Mouse (Mus musculus) gastrocnemius, postnatal 14 days (tissue): ENCODE results near the gene Lipf. TPM values are rescaled to one million over a fixed set of nuclear protein-coding genes. Genes with fewer than 3 reads are reported as not detected.

ENCODE experiments used
- DNase-seq: peaks from one replicate; pipeline ENCODE4 v3.0.0; 2021; ENCODE audit warnings: mixed read lengths
- intact Hi-C: fragments of 180-260 bp; cut with DNase I; formaldehyde crosslinking; loops from one replicate; pipeline ENCODE4 v1.15.1; 2025; ENCODE audit warnings: low total_unique reads
- long read RNA-seq, 2 experiments: library from polyadenylated mRNA; stranded (forward); transcript quantifications; one replicate each; pipeline ENCODE4 v2.0.0; 2021
- total RNA-seq, 2 experiments: library from RNA; stranded (reverse); gene quantifications; 2 replicates each; pipeline ENCODE4 v1.2.3; 2021

The Lipf gene
- total RNA-seq: not detected
- long read RNA-seq, experiment 1: 0 reads
- long read RNA-seq, experiment 2: 0 reads

- DNase-seq: no peak
- intact Hi-C loops: no loop called here
Measured at GRCm38 (mm10) chr19:33960887-33961286, at the start of gene Lipf. TSS of gene Lipf (plus strand) at chr19:33961187.

- intact Hi-C loops: no loop called here
- no peak for DNase-seq
Measured at GRCm38 (mm10) chr19:33924099-33924498, 36.9 kb upstream of the Lipf start.

- no peak for DNase-seq
- intact Hi-C loops: no loop called here
Measured at GRCm38 (mm10) chr19:33979007-33979406, 18.0 kb downstream of the Lipf start.

- intact Hi-C loops: no loop called here
- no peak for DNase-seq
Measured at GRCm38 (mm10) chr19:33983043-33983442, 22.1 kb downstream of the Lipf start.

GRCm38 (mm10) chr19:34008002-34008401 is 47.0 kb downstream of the Lipf start, which contains the start of gene Lipk:
TSS of gene Lipk (plus strand) at chr19:34008290.
- DNase-seq: no peak
- intact Hi-C loops: no loop called here

- intact Hi-C loops: loop anchor here (5.0 kb wide), 1 partner anchor 644 kb away; no protein-coding TSS in a partner anchor
- DNase-seq: no peak
Measured at GRCm38 (mm10) chr19:34021440-34022172, 60.6 kb downstream of the Lipf start.

- no peak for DNase-seq
- intact Hi-C loops: loop anchor here (5.0 kb wide), 1 partner anchor 645 kb away; no protein-coding TSS in a partner anchor
Measured at GRCm38 (mm10) chr19:34022759-34023158, 61.8 kb downstream of the Lipf start.

Other genes with a start within 250 kb of the Lipf start
- gene Lipo2, start 209.8 kb upstream of the Lipf start, total RNA-seq: under 1 TPM in 1 of 2 experiments, not detected in 1; 0.11 TPM
- 1 to 10 TPM; 3.6 to 3.8 TPM for gene Lipo3, start 199.2 kb upstream of the Lipf start, total RNA-seq
- gene Lipo1, start 173.7 kb upstream of the Lipf start, total RNA-seq: not detected
- gene Lipk, start 47.1 kb downstream of the Lipf start, total RNA-seq: not detected
- not detected for gene Lipn, start 106.2 kb downstream of the Lipf start, total RNA-seq
- not detected for gene Lipm, start 139.7 kb downstream of the Lipf start, total RNA-seq
- not detected for gene Ankrd22, start 204.9 kb downstream of the Lipf start, total RNA-seq
- gene Stambpl1, start 231.0 kb downstream of the Lipf start, total RNA-seq: 1 to 10 TPM; 1.4 to 1.7 TPM